Mouse (Mus musculus): Measurements from ENCODE around the gene Gm5460.

Gm5460 gene

GRCm38 (mm10) chr14:34075346-34075745, 58.8 kb downstream of the Gm5460 start:
- in situ Hi-C loops (cut with MseI, MboI) = loop anchor here in 1 of 2 experiments (10.0 kb wide), 1 partner anchor 111 kb away; no protein-coding TSS in a partner anchor

- in situ Hi-C loops (cut with MseI, MboI) = loop anchor here in 1 of 2 experiments (10.0 kb wide), 1 partner anchor 112 kb away; no protein-coding TSS in a partner anchor
These were observed 60.7 kb downstream of the Gm5460 start for GRCm38 (mm10) chr14:34077222-34077621.

DNA sequence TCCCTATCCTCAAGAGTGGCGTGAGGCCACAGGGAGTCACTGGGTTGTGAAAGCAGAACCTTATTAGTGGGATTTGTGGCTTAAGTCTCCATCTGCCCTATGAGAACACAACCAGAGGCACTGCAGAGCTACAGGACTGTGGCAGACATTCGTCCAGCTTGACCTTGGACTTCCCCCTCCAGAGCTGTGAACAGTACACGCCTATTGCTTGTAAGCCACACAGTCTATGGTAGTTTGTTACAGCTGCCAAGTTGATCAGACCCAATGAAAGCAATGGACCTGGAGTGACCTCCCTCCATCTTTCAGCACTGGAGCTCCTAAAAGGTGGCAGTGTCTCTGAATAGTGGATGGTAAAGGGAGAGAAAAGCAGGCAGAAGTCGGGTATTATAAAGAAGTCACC, 61.7 kb downstream of the Gm5460 start:
- in situ Hi-C loops (cut with MseI, MboI) = loop anchor here in 1 of 2 experiments (10.0 kb wide), 1 partner anchor 113 kb away; no protein-coding TSS in a partner anchor

DNA sequence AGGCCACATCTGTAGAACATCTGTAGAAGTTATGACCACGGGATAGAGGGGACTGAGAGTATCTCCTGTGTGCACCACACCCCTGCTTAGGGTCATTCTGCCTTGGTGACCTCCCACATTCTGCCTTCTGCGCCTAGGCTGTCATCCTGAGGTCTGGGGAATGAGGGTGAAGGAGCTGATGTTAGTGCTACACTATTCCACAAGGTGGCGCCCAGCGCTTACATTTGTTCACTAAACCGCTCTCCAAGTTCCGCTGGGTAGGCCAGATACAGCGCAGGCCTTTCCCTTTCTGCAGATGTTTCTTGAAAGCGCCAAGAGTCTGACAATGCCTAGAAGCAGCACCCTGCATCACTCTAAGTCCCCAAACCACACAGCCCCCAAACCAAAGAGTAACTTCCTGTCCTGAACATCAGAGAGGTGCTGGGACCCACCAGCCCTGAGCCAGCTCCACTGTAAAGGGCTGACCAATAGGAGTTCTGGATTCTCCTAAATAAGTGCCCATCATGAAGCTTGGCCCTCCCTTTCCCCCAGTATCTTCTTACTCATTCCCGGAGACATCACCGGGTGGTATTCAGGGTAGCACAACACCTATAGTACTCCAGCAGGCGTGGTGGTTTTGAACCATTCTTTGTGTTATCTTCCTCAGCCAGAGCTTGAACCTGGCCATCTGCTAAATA, 63.9 kb downstream of the Gm5460 start:
- in situ Hi-C loops (cut with MseI, MboI) = loop anchor here in 1 of 2 experiments (10.0 kb wide), 1 partner anchor 154 kb away; no protein-coding TSS in a partner anchor

DNA sequence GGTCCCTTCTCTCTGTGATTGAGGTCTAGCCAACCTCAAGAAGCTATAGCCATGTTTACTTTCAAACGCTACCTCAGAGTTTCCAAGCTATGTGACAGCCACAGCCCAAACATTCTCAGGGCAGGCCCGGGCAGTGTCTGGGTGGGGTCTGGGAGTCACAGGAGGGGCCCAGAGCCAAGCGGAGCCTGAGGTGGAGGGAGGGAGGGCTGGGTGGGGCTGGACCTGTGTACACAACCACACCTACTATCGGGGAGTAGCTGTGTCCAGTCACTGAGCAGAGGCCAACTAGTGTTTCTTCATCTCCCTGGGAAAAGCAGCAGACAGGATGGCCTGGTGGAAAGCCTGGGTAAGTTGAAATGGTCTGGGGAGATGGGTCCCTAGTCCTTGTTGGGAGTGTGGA, 69.2 kb downstream of the Gm5460 start, which contains the start of gene Anxa8:
Anxa8 (plus strand) TSS at position 251 of the 400 bp plus-strand sequence.
- in situ Hi-C loops (cut with MseI, MboI) = loop anchor here in 1 of 2 experiments (10.0 kb wide), 1 partner anchor 149 kb away; no protein-coding TSS in a partner anchor

- in situ Hi-C loops (cut with MseI, MboI) = loop anchor here in 1 of 2 experiments (10.0 kb wide), 1 partner anchor 148 kb away; no protein-coding TSS in a partner anchor
These were observed 70.2 kb downstream of the Gm5460 start for GRCm38 (mm10) chr14:34086806-34087205.

GRCm38 (mm10) chr14:34087856-34088398, 71.4 kb downstream of the Gm5460 start:
- in situ Hi-C loops (cut with MseI, MboI) = loop anchor here in 1 of 2 experiments (10.0 kb wide), 1 partner anchor 147 kb away; no protein-coding TSS in a partner anchor

- in situ Hi-C loops (cut with MseI, MboI) = loop anchor here in 1 of 2 experiments (10.0 kb wide), 1 partner anchor 145 kb away; no protein-coding TSS in a partner anchor
These were observed 73.2 kb downstream of the Gm5460 start for GRCm38 (mm10) chr14:34089796-34090195.

- in situ Hi-C loops (cut with MseI, MboI) = no loop called here
These were observed 74.9 kb downstream of the Gm5460 start for GRCm38 (mm10) chr14:34091475-34091874.

- in situ Hi-C loops (cut with MseI, MboI) = no loop called here
These were observed 76.3 kb downstream of the Gm5460 start for GRCm38 (mm10) chr14:34092856-34093255.

- in situ Hi-C loops (cut with MseI, MboI) = no loop called here
These were observed 79.6 kb downstream of the Gm5460 start for GRCm38 (mm10) chr14:34096161-34096560.

Data from mouse trophoblast stem cell (cell line).